Mouse (Mus musculus) CD8-positive naive resting alpha-beta T cell, adult 2 months (primary cell): ENCODE data around the gene Fn3krp.

Experiments used
- DNase-seq, 2 experiments: peaks; one replicate each; pipeline ENCODE4 v3.0.0; 2022; ENCODE audit warnings: low read depth in 2 of 2, low spot score in 2 of 2

Fn3krp gene

GRCm38 (mm10) chr11:121420830-121421552, at the start of gene Fn3krp:
Fn3krp (plus strand) TSS chr11:121421401.
- DNase-seq, result peak; percentile 94 to 99

DNA sequence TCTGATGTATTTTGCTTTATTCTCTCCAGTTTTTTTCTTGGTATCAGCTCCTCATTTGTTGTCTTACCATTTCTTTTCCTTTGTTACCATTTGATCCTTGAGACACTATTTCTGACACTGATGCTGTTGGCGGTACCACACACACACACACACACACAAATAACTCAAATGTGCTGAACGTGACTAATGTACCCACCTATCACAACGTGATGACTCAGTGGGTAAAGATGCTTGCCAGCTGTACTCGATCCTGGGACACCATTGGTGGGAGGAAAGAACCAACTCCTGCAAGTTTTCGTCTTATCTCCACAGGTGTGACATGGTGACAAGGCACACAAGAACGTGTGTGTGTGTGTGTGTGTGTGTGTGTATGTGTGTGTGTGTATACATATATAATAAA, 47.9 kb upstream of the Fn3krp start:
- no peak for DNase-seq

- no peak for DNase-seq
Observed at GRCm38 (mm10) chr11:121378644-121379043, 42.6 kb upstream of the Fn3krp start.

DNA sequence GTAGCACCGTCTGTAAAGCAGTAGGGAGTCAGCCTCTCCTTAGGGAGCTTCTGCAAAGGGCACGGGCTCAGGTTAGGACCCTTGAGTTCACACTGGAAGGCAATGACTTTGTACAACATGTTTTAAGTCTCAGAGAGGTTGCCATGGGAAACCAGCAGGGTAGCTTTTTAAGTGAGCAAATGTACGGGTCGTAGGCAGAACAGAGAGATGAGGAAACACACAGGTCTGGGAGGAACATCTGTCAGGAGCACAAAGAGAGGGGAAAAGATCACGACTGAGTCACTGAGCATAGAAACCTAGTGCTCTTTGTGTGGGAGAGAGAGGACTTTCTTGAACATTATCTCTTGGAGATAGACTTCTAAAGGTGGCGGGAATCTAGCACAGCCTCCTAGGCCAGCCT, 40.9 kb upstream of the Fn3krp start:
- DNase-seq, result no peak

- DNase-seq, result no peak
Observed at GRCm38 (mm10) chr11:121387750-121388553, 33.2 kb upstream of the Fn3krp start, which contains the start of gene Rab40b. Rab40b (minus strand) TSS chr11:121388251.

DNA sequence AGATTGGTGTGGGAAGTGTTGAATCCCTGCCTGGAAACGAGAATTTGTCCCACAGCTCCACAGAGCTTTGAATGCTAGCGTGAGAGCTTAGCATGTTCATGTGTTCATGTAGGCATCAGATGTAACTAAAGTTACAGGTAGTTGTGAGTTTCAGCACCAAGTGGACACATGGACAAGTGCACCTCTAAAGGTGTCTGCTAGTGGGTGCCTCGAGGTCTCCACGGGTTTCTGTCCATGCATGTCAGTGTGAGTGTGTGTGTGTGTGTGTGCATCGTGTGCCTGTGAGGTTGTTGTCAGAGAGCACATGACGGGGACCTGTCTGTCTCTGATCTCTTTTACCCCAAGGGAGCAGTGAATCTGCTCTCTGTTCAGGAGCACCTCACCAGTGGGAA, 32.7 kb upstream of the Fn3krp start:
- DNase-seq, result no peak

GRCm38 (mm10) chr11:121390793-121391192, 30.4 kb upstream of the Fn3krp start:
- DNase-seq, result no peak

DNA sequence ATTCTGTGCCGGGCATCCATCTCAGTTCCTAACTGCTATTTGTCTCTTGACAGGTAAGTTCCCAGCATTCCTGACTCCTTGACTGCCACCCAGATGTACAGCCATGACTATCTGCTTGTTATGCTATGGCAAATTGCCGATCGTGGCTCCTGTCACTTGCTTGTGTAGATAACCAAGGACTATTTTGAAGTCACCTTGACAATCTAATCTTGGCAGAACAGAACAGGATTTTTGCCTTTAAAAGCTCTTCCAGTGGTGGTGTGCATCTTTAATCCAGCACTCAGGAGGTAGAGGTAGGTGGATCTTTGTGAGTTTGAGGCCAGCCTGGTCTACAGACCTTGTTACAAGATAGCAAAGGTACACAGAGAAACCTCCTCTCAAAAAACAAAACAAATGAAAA, 28.8 kb upstream of the Fn3krp start:
- no peak for DNase-seq

GRCm38 (mm10) chr11:121407366-121408155, 13.6 kb upstream of the Fn3krp start:
- DNase-seq, result no peak

DNA sequence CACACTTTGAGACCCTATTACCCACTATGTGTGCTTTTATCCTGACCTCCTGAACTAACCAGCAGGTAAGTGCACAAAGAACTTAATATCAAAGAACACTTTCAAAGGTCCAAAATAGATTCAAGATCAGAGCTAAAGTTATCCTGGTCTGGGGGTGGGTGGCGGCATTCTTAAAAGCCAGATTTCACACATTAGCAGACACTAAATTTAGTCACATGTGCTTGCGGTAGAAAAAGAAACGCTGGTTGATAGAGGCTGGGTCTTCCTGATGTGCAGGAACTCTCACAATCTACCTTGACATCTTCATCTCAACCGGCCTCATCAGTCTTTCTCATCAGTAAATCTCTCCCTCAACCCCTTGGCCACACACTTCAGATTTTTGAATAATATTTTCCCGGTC, 6.4 kb upstream of the Fn3krp start:
- no peak for DNase-seq

GRCm38 (mm10) chr11:121415351-121415750, 5.8 kb upstream of the Fn3krp start:
- no peak for DNase-seq

DNA sequence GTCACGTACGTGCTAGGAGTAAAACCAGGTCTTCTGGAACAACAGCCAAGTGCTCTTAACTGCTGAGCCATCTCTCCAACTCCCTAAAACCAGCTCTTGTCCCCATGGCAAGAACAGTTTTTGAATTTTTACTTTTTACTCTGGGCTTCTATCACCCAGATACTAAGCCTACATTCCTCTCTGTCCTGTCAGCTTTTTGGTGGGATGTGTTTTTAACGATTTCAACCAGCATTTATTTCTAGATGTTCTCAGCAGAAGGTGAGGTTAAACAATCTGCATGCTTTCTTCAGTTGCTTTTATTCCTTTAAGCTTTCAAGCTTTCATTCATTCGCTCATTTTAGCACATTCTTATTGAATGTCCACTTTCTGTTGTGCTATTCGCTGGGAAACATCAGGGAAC, 3.2 kb upstream of the Fn3krp start:
- no peak for DNase-seq

DNA sequence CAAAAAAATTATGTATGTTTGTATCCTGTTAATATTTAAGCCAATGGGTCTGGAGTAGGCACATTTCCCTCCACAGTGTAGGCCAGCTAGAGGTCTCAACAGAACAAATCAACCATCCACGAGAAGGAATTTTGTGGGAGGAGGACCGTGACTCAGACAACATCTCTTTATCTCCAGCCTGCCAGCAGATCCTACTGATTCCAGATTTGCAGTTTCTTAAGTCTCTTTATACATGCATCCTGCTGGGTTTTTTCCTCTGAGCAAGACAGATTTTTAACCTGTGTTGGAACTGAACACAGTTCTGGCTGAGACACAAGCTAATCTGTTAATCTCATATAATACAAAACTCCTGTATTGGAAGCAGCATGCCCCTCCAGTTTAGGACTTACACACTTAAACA, 2.3 kb upstream of the Fn3krp start:
- DNase-seq, result no peak

DNA sequence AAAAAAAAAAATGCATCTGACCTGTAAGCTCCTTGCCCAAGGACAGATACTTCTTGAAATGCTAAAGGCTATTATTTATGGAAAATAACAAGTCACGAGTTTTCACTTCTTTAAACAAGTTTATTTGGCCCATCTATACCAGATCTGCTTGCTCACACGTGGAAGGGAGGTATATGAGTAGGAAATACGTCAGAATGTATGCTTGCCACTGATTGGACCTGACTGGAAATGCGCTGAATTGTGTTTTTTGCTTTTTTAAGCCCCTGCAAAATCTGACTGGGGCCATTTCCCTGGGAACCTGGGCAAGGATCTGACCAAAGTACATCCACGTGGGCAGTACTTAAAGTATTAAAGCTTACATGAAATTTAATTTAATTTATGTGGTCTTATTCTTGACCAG, 822 bp upstream of the Fn3krp start:
- DNase-seq, result no peak

DNA sequence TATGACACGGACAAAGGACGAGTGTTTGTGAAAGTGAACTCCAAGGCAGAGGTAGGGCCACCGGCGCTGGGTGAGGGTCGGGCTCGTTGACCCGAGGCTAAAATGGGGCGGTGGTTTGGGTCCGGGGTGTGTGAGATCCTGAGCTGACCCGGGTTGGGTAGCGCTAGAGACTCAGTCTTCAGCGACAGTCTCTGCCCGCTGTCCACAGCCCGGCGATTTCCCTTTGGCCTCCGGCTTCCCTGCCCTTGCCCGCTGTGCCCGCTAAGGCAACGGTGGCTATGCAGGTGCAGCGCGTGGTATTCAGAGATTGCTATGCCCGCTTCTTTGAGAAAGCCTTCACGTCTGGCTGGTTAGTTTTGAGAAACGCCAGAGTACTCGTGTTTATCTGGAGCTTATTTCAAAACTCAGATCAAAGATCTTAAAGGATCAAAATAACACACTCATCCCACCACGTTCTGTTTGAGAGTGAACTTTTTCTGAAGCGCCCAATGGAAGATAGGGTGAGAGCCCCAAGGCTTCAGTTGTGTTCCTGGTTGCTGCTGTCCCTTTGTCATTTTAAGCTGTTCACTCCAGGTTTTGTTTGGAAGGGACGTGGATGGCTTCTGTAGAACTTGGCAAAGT, 462 bp downstream of the Fn3krp start:
- peak in 1 of 2 experiments; percentile 1 for DNase-seq

DNA sequence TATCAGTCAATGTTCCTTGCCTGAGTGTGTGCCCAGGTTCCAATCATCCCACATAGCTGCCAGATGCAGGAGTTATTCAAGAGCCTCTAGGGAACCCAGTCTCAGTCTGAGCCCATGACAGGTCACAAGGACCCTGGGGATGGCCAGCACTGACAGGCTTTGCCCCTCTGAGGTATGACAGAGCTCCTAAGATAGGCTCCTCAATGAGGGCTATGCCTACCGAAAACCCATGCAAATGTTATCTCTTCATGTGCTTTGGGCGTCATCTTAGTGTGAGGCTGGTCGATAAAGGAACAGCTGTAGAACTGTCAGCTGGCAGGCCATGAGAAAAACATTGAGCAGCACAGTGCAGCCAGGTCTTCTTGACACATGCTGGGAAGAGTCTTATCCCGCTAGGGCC, 12.2 kb downstream of the Fn3krp start:
- no peak for DNase-seq

GRCm38 (mm10) chr11:121434156-121435155, 13.3 kb downstream of the Fn3krp start, which contains the start of gene Fn3k:
Fn3k (plus strand) TSS chr11:121434913.
- peak; percentile 79 to 88 for DNase-seq

DNA sequence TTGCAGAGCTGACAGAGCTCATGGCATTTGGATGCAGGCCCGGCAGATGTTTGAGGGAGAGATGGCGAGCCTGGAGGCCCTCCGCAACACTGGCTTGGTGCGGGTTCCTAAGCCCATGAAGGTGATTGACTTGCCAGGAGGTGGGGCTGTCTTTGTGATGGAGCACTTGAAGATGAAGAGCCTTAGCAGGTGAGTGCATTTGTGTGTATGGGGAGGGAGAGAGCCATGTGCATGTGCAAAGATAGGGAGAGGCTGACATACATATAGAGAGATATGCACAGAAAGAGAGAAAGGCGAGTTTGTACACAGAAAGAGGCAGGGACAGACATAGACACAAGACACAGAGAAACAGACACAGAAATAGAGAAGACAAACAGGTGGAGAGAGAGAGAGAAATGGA, 16.0 kb downstream of the Fn3krp start:
- no peak for DNase-seq

GRCm38 (mm10) chr11:121439686-121440292, 18.6 kb downstream of the Fn3krp start:
- no peak for DNase-seq

DNA sequence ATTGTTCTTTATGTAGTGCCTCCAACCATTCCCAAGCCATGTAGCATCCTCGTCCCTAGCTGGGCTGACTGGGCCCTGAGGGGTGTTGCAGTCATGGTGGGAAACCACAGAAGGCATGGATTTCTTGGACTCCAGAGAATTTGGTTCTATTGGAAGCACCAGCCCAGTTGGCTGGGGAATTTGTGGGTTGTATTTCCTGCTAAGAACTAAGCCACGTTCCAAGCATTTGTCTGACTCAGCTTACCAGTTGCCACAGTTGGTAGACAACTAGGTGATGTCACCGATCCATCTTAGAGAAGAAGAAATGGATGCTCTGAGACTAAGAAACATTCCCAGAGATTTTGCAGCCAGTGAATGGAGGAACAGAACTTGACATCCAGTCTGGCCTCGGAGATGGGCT, 20.5 kb downstream of the Fn3krp start:
- no peak for DNase-seq
